Mouse (Mus musculus): ENCODE results near the gene Fam172a.

The Fam172a gene

DNA sequence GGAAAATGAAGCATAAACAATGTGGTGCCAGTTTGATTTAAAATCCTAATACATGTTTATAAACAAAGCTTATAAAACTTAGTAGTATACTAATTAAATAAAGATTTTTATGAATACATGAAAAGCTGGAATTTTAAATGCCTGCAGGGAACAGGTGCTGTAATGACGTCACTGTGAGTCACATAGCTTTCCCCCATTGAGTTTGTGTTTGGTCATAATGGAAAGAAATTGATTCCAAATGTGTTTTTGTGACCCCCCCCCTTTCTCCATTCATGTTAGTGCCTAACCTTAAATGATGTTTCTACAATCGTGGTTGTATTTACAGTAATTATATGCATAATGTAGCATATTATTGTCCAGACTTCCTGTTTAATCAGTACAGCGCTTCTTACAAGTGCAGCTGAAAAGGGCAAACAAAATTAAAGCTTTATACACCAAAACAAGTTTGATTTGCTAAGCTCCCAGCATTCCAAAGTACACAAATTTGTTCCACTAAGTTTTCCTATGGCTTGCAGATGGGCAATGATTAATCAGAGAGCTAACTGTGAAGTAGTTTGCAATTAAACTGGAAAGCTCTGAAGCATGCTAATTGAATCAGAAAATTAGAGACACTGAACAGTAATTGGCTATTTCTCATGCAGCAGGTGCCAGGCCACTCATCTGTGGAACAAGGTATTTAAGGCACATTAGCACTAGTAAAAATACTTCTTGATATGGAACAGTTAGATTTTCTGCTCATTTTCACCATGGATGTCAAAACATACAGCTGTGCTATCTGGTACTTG, 398.1 kb downstream of the Fam172a start:
- no peak for DNase-seq (ENCODE audit: low spot score in 2 of 2)

DNA sequence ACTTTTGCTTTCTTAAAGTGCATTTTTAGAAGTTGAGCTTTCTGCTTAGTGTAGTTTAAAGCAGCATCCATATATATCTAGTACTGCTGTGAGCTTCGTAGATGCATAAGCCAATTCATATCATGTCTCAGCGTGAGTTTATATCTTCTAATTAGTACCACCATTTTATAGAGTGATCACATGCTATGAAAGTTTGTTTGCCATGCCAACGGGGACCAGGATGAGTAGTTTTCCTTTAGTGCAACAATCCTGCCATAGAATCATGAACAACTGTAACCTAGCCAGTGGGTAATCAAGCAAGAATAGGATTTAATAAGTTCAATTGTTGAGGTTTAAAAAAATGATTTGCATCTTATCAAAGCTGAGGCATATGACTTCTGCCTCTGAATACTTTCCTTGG, 398.8 kb downstream of the Fam172a start:
- DNase-seq (ENCODE audit: low spot score in 2 of 2) = no peak

DNA sequence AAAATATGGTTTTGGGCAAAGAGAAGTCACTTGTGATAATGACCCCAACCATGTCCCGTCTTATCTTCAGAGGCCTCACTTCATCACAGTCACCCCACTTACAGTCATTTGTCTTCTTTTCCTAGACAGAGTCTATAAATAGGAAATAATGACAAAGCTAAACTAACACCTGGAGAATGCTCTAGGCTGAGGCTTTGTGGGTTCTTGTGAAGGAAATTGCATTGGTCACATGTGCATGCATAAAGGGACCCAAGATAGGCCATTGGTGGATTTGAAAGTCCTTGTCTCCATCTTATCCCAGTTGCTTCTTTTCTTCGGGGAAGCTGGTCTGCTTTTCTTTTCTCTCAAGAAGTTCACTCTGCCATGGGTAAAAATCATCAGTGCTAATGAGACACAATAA, 400.5 kb downstream of the Fam172a start:
- no peak for DNase-seq (ENCODE audit: low spot score in 2 of 2)

DNA sequence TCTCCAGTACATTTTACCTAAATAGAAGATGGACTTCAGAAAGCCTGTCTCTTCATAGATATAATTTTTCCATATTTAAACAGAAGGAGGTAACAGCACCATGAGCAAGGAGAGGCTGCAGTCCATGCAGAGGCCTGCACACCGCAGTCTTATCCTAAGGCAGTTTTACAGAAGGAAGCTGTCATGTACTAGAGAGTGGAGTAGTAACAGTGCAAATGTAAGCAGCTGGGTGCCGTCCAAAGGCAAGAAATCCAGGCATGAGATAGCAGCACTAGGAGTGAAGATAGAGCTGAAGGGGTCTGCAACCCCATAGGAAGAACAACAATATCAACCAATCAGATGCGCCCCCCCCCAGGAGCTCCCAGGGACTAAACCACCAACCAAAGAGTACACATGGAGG, 403.0 kb downstream of the Fam172a start:
- no peak for DNase-seq (ENCODE audit: low spot score in 2 of 2)

DNA sequence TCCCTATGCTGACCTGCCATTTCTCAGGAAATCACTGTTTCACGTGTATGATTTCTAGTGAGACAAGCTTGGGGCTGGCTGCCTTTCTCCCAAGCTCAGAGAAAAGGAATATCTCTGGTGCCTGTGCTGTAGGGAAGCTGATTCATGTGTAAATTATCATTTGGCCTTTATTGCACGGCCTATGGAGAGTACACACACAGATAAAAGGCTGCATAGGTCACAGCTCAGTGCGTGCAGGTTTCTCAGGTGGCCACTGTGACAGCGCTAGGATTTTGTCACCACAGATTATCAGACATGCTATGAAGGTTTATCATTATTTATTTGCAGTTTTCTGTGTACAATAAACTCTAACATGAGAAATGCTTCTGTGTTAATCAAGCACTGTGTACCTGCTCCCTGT, 408.8 kb downstream of the Fam172a start:
- DNase-seq (ENCODE audit: low spot score in 2 of 2) = no peak

DNA sequence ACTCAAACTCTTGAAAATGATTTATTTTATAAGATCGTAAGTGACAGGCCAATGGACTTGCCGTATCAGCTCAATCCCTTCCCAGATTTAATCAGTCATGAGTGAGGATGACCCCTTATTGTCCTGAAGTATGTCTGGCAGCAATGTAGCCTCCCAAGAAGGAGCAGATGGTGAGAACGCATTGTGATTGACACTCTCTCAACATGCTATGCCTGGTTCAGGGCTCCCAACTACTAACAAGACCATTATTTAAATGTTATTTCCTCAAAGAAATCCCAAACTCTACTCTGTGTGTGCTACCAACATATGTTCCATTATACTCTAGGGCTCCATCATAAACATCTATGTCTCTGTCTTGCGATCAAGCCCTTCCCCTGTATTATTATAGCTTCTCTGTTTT, 412.1 kb downstream of the Fam172a start:
- no peak for DNase-seq (ENCODE audit: low spot score in 2 of 2)

DNA sequence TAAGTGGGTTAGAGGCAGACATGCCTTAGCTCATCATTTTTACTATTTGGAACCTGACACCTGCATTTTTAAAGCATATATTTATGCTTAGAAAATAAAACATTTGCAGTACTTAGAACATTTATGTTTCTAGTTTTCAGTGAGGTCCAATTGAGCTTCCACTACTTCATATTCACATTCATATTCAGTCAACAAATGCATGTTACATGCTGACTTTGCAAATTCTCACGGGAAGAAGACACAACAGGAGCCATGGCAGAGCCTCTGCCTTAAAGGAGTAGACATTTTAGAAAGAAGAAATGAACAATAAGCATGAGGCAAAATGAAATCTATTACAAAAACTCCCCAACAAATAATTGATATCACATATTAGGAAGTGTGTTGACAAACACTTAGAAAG, 416.9 kb downstream of the Fam172a start:
- DNase-seq (ENCODE audit: low spot score in 2 of 2) = no peak

DNA sequence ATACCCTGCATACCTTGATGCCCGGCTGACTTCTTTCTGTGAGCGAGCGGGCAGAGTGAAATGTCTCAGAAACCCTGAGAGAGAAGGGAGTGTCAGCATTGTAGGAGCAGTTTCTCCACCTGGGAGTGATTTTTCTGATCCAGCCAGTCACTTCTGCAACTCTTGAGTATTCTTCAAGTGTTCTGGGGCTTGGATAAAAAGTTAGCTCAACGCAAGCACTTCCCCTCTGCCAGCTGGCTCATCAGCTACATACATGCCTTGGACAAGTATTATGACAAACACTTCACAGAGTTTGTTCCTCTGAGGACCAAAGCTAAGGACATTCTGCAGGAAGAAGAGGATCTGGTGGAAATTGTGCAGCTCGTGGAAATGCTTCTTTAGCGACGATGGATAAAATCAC, 420.2 kb downstream of the Fam172a start:
- DNase-seq (ENCODE audit: low spot score in 2 of 2) = no peak

DNA sequence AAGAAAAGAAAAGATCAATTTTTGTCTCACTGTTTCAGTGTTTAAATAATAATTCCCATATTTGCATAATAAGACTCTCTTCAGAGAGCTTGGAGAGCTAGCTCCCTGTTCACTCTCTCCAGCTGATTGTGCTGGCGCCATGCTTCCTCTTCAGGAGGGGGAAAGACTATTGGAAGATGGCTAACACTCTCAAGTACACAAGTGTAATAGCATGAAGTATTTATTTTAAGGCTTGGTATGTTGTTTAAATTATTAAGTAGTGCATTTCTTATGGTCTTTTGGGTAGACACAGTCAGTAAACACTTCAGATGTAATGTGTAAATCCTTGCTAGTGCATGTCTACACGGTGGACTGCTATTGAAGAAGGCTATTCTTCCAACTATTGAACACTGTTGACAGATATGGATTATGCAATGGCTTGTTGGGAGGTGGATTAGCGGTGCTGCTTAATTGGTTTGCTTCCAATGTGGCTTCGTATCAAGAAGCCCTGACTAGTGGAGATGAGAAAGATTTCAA, 422.1 kb downstream of the Fam172a start:
- DNase-seq (ENCODE audit: low spot score in 2 of 2) = no peak

DNA sequence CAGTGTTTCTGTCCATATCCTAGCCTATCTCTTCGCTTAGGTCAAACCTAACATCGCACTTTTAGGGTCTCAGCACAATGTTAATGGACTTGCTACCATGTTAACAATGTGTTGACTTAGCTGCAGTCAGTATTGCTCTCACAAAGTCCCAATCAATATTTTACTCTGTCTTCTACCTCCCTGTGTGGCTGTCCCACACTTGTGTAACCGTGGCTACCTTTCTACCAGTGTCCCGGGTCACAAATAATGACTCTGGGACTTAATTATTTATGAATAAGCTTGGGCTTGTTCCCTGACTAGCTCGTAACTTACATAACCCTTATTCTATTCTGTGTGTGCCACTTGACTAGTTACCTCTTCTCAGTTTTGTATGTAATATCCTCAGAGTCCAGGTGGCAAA, 455.6 kb downstream of the Fam172a start:
- DNase-seq (ENCODE audit: low spot score in 2 of 2) = no peak

DNA sequence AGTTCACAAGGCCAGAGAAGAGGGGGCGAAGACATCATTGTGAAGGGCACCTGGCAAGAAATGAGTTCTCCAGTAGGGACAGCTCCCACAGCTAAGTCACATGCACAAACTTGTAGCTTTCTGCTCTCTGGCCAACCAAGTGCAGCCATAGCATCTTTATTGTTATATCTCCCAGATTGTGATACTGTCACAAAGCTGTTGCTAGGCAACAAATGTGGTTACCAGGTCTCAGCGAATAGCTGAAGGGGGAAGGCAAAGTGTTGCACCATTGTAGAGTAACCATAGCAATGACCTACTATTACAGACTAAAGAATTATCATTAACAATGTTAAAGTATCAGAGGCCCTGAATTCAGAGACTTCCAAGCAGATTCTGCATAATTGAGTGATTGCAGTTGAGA, 460.3 kb downstream of the Fam172a start:
- no peak for DNase-seq (ENCODE audit: low spot score in 2 of 2)

DNA sequence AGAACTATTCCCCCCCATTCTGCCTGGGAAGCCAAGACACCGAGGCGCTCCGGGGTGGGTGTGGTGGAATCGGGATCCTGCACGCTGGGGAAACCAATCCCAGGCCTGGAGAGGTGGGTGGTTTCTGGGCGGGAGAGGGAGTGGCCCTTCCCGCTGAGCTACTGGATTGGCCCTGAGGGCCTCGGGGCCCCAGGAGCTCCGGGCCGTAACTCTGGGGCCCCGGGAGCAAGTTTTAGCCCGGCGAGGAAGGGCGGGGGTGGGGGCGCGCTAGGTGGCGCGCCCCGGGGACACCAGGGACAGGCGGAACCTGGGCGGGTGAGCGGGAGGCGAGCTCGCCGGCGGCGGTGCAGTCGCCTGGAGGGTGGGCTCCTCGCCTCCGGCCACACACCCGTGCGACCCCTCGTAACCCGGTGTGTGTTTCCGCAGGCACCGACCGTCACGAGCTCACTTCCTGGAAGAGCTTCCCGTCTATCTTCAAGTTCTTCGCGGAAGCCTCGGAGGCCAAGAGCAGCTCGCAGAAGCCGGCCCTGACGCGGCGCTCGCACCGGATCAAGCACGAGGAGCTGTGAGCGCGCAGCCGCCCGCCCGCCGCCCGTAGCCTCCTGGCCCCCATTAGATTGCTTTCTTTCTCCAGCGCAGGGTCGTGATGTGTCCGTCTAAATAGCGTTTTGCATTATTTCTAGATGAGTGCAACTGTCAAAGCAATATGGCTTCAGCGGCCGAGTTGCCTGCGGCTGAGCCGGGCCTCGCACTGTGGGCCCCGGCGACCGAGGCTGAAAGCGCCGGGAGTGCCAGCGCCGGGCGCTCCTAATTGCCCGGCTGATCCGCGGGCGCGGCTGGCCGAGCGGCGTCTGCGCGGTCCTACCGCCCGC, 461.5 kb downstream of the Fam172a start:
- DNase-seq (ENCODE audit: low spot score in 2 of 2) = peak; percentile 42 to 62

DNA sequence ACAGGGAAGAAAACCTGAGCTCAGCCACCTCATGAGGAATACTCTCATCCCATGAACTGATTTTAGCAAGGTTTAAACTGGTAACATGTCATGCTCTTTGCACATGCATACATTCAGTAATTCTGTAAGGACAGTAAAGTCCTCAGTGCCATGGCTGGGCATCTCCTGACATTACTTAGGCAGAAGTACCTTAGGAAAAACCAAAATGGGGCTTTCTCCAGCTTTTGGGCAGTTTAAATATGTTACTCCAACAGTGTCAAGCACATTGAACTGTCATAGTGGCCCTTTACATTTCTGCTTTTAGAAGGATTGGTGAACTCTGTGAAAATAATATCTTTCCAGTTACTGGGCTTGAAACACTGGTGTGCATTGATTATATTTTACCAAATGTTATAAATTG, 463.1 kb downstream of the Fam172a start:
- no peak for DNase-seq (ENCODE audit: low spot score in 2 of 2)

DNA sequence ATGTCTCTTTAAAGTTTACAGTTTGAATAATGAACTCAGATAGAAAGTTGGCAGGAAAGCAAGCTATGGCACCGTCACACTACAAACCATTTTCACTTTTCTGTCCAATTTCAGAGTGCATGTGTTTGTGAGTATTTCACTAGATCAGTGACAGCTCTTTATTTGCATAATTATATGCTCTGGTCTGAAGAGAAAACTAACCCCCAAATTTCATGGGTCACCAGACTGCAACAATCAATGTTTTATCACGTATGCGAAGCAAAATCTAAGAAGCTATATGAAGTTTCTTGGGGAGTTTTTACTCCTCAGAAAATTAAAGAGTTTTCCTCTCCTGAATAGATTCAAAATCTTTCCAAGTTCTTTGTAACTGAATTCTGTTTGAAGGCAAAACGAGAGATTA, 466.3 kb downstream of the Fam172a start:
- DNase-seq (ENCODE audit: low spot score in 2 of 2) = no peak

DNA sequence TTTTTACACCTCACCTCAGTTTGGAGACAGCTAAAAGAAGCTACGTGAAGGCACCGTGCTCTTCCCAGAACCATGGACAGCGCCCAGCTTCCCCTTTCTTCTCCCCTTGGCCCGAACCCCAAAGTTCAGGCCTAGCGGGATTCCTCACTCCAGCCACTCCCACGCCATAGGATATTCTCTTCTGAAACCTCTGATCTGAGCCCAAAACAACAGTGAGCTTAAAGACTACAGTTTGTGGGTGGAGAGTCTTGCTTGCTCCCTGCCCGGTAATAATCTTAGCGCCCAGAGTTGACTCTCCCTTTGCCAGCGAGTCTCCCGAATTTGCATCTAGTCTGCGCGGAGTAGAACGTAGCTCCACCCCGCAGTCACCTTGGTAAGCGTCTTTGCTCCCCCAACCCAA, 469.5 kb downstream of the Fam172a start:
- no peak for DNase-seq (ENCODE audit: low spot score in 2 of 2)

DNA sequence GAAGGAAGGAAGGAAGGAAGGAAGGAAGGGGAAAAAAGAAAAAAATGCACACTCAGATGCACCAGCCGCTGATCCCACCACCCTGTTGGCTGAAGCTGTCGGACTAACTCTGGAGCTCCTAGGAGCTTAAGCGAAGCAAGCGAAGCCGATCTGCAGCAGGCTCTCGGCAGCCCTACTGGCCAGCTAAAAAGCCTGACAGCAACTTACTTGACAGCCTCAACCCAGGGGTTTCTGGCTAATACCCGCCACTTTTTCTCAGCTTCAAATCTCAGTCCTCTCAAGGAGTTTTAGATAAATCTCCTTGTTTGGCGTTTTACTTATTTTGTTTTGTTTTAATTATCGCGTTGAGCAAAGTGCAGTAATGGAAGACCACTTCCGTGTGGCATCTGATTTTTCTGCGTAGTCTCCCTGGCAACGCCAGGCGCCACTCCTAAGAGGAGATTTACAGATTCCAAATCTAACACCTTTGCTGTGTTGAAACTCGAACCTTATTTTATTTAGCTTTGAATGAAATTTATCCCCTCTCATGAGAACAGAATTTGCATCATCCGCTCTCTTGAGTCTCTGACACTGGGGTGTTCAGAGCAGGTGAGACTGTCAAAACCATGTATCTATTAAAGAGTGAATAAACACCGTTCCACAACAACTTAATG, 470.3 kb downstream of the Fam172a start:
- DNase-seq (ENCODE audit: low spot score in 2 of 2) = peak in 1 of 2 experiments; percentile 26

DNA sequence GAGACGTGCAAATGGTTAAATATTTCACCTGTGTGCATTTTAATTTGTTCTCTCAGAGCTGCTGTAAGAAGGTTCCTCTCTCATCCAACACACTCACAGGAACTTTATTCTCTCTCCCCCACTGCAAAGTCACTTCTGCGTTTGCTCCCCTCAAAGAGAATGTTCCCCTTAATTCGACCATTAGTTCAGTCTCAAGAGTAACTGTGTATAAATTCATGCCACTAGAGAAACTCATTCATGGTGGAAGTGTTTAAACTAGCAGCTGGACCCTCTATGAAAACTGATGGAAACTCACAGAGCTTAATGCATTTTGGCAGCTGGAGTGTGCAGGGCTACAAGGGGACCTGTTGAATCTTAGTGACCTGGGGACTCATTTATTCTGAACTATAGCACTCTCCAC, 471.0 kb downstream of the Fam172a start:
- no peak for DNase-seq (ENCODE audit: low spot score in 2 of 2)

DNA sequence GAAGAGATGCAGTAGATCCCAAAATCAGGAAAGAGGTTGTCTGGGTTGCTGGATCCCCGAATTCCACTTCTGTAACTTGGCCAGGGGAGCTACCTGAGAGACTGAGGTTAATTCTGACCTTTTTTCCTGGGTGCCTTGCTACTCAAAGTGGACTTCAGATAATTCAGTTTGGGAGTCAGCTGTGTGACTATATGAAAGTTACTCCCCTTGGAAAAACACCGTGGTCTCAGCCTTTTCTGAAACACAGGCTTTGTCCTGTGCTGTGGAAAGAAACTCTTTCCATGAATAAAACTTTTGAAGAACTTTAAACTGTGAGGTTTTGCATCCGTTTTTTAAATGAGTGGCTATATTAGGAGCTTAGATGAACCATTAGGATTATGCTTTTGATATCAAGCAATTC, 472.4 kb downstream of the Fam172a start:
- DNase-seq (ENCODE audit: low spot score in 2 of 2) = no peak

DNA sequence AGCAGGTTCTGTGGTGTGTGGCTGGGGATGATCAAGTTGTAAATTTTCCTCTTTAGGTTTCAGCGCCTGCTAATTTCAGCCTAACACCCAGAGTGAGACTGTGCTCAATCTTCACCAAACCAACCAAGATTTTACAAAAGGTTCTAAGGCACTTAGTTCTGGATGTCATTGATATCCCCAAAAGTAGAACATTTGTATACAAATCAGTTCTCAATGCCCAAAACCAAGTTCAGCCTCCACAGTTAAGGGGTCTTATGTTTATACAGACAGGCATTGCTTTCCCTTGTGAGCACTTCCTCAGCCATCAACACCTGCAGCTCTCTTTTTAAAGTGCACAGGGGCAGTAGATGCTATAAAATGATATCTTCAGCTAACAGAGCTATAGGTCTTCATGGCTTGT, 473.1 kb downstream of the Fam172a start:
- DNase-seq (ENCODE audit: low spot score in 2 of 2) = no peak

DNA sequence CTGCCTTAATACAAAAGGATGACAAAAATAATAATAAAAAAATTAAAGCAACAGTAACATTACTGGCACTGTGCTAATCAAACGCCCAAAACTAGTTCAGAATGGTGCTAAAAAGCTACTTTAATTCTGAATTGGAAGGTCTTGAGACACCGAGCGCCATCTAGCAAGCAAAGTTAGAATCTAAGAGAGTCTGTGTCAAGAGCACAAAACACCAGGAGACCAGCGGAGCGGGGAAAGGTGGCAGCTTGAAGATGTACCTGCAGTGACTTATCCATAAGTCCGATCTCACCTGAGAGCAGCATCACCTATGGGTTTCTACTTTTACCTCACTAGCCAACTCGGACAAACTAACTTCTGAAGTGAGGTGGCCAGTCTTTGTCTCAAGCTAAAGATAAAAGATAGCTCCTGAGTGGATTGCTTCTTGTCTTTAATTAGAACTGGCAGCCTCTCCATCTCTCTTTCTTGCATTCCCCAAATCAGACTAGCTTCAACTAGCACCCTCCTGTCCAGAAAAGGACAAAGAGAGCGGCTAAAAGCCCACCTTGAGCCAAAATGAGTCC, 474.1 kb downstream of the Fam172a start:
- DNase-seq (ENCODE audit: low spot score in 2 of 2) = peak in 1 of 2 experiments; percentile 29

DNA sequence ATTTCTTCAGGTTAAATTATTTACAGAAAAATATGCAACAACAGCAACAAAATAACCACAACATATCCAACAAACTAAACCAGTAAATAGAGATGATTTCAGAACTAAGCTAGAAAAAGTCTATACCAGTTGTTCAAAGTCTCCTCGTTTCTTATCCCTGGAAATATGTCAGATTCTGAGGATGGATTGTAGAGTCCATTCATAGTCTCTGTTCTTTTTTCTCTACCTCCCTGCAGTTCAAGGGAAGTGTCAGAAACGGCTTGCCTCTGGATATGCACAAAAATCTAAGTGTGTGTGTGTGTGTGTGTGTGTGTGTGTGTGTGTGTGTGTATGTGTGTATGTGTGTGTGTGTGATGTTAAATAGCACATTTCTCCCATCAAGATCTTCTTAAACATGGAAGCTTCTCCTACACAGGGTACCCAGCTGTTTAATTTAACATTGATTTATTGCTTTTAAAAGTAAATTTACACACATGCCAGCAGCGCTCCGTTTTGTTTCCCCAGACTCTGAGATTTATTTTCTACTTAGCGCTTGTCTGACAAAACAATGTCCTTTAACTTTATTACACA, 475.6 kb downstream of the Fam172a start:
- no peak for DNase-seq (ENCODE audit: low spot score in 2 of 2)

DNA sequence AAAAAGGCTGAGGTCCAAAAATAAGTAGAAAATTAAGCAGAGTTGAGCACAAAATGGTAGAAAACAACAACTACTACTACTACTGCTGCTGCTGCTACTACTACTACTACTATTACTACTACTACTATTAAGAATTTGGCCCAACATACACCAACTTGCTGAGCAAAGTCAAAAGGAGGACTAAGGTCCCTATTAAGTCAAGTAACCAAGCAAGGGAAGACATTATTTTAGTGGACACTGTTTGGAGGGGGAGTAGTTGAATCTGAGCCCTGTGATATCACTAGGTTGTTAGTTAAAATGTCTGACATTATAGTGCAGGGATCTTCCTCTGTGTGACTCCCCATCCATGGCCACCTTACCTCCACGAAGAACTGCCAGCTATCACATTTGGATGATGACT, 476.2 kb downstream of the Fam172a start:
- no peak for DNase-seq (ENCODE audit: low spot score in 2 of 2)
